ENCODE assay signal across 14 mouse cellular contexts in genomic region chr4:129966201-129966600, GRCm38 (mm10). TPM values are rescaled to one million over a fixed set of nuclear protein-coding genes. Genes with fewer than 3 reads are reported as not detected.
DNase-seq lines count a peak whose midpoint lies in the region; ATAC-seq lines count a peak whose summit lies in the region.
"Had no signal": no experiment of that assay in that cellular context is flagged by ENCODE, and none has a peak within 500 bp of the region (broad histone marks: within the 10 kb centered on the region; RNA-seq: fewer than 3 reads in every experiment).

No protein-coding gene starts in this region.

- peaks cover 51% of the 10 kb centered on the region for H3K27me3 ChIP-seq in heart, embryonic 13.5 days (replicated peaks)
- H3K27me3 ChIP-seq in hindbrain, embryonic 11.5 days (ENCODE audit: control insufficient read depth, insufficient read depth, low read length), result no peaks in the 10 kb centered on the region
- no peaks in the 10 kb centered on the region for H3K27me3 ChIP-seq in midbrain, embryonic 15.5 days (replicated peaks)
- H3K27me3 ChIP-seq in limb, embryonic 10.5 days (ENCODE audit: low read depth, poor library complexity, severe bottlenecking), result peaks cover 48% of the 10 kb centered on the region

- DNase-seq in heart, adult 8-10 months (ENCODE audit: low spot score), result no peak
- DNase-seq in ZHBTc4 (ENCODE audit: low read depth, low spot score), result peak; percentile 89
- DNase-seq in hindbrain, embryonic 11.5 days (ENCODE audit: low spot score), result peak; percentile 61
- no peak for DNase-seq in natural killer cell, adult 2 months (ENCODE audit: low spot score in 2 of 2)
- no peak for DNase-seq in urinary bladder, postnatal 4 days (ENCODE audit: low spot score in 2 of 2)
- DNase-seq in limb, embryonic 10.5 days (ENCODE audit: low spot score), result no peak
- DNase-seq: cerebellum, adult 8-10 months; lung, adult 2 months; thymus, adult 18-20 months had no signal

- peaks cover 38% of the 10 kb centered on the region for H3K4me1 ChIP-seq in heart, embryonic 13.5 days
- peaks cover 17% of the 10 kb centered on the region for H3K4me1 ChIP-seq in hindbrain, embryonic 11.5 days (replicated peaks; ENCODE audit: control insufficient read depth, insufficient read depth, low read length)
- H3K4me1 ChIP-seq in midbrain, embryonic 15.5 days, result peaks cover 38% of the 10 kb centered on the region
- H3K4me1 ChIP-seq in limb, embryonic 10.5 days, result peaks cover 32% of the 10 kb centered on the region

- no peak for ATAC-seq in heart, embryonic 13.5 days (ENCODE audit: extremely low read depth, insufficient number of reproducible peaks, low FRiP score, low TSS enrichment)
- peak; percentile 31; the same call in 1 of the 2 replicates for ATAC-seq in hindbrain, embryonic 11.5 days (ENCODE audit: low FRiP score)
- ATAC-seq in midbrain, embryonic 15.5 days (replicated peaks), result peak; percentile 34; the same call in 1 of the 2 replicates
- ATAC-seq: intestine, embryonic 16.5 days had no signal

- no peak overlapping the region for H3K4me2 ChIP-seq in heart, embryonic 13.5 days
- 0 out of 2 replicates have a peak overlapping the region, but pooled peaks have one; percentile 8 for H3K4me2 ChIP-seq in hindbrain, embryonic 11.5 days (replicated peaks; ENCODE audit: low read depth, low read length)
- H3K4me2 ChIP-seq in midbrain, embryonic 15.5 days, result peak overlapping the region; percentile 22; the same call in 1 of the 2 replicates
- H3K4me2 ChIP-seq: embryonic facial prominence, embryonic 12.5 days had no signal

- H3K27ac ChIP-seq in heart, embryonic 13.5 days (replicated peaks), result no peak overlapping the region
- peak overlapping the region; percentile 65 for H3K27ac ChIP-seq in hindbrain, embryonic 11.5 days (ENCODE audit: low read depth, low read length)
- peak overlapping the region; percentile 84 for H3K27ac ChIP-seq in midbrain, embryonic 15.5 days
- H3K27ac ChIP-seq in limb, embryonic 10.5 days, result no peak overlapping the region
- H3K27ac ChIP-seq: embryonic facial prominence, embryonic 12.5 days had no signal

- H3K9ac ChIP-seq in heart, embryonic 13.5 days, result peak overlapping the region; percentile 14; the same call in 1 of the 2 replicates
- 0 out of 2 replicates have a peak overlapping the region, but pooled peaks have one; percentile 17 for H3K9ac ChIP-seq in hindbrain, embryonic 11.5 days (ENCODE audit: low read depth, low read length)
- no peak overlapping the region for H3K9ac ChIP-seq in midbrain, embryonic 15.5 days
- H3K9ac ChIP-seq: embryonic facial prominence, embryonic 12.5 days had no signal

- WGBS in heart, embryonic 13.5 days, result 42% methylated on average over 10 of the region's 10 CpGs
- 15% methylated on average over 10 of the region's 10 CpGs for WGBS in hindbrain, embryonic 11.5 days
- WGBS in midbrain, embryonic 15.5 days, result 10% methylated on average over 10 of the region's 10 CpGs
- 33% methylated on average over 10 of the region's 10 CpGs for WGBS in limb, embryonic 10.5 days

- H3K4me3 ChIP-seq in heart, embryonic 13.5 days, result no peak overlapping the region
- no peak overlapping the region for H3K4me3 ChIP-seq in hindbrain, embryonic 11.5 days (ENCODE audit: low read depth, low read length)
- no peak overlapping the region for H3K4me3 ChIP-seq in midbrain, embryonic 15.5 days
- no peak overlapping the region for H3K4me3 ChIP-seq in limb, embryonic 10.5 days
- H3K4me3 ChIP-seq: embryonic facial prominence, embryonic 12.5 days had no signal

- H3K36me3 ChIP-seq in heart, embryonic 13.5 days, result no peaks in the 10 kb centered on the region
- no peaks in the 10 kb centered on the region for H3K36me3 ChIP-seq in hindbrain, embryonic 11.5 days (ENCODE audit: control insufficient read depth, insufficient read depth, low read length)
- no peaks in the 10 kb centered on the region for H3K36me3 ChIP-seq in midbrain, embryonic 15.5 days (replicated peaks)
- H3K36me3 ChIP-seq in limb, embryonic 10.5 days, result no peaks in the 10 kb centered on the region
- H3K36me3 ChIP-seq: embryonic facial prominence, embryonic 12.5 days had no signal

- H3K9me3 ChIP-seq in heart, embryonic 13.5 days, result no peaks in the 10 kb centered on the region
- H3K9me3 ChIP-seq in hindbrain, embryonic 11.5 days (ENCODE audit: control insufficient read depth, low read length), result no peaks in the 10 kb centered on the region
- H3K9me3 ChIP-seq in midbrain, embryonic 15.5 days, result no peaks in the 10 kb centered on the region
- H3K9me3 ChIP-seq in limb, embryonic 10.5 days (replicated peaks), result no peaks in the 10 kb centered on the region
- H3K9me3 ChIP-seq: embryonic facial prominence, embryonic 12.5 days had no signal

RNA-seq across cellular contexts. Expression of gene Adgrb2, which starts 18.5 kb away (rescaled TPM):
- polyA plus RNA-seq in heart, embryonic 13.5 days (2015; fragmentation: Nextera tagmentation; extraction: Ambion mirVana), result 1.4 and 1.6 TPM in 2 replicates
- 1 to 10 TPM; 1.7 to 2.3 (median 1.9) TPM for total RNA-seq in heart, adult 8-10 months (2022)
- polyA plus RNA-seq in hindbrain, embryonic 11.5 days (2014; fragmentation: Nextera tagmentation; extraction: Ambion mirVana), result 4.5 and 6.3 TPM in 2 replicates
- 19.4 and 23.6 TPM in 2 replicates for polyA plus RNA-seq in midbrain, embryonic 15.5 days (2015; fragmentation: Nextera tagmentation; extraction: Ambion mirVana)
- polyA plus RNA-seq in limb, embryonic 10.5 days (2016; fragmentation: Nextera tagmentation; extraction: Ambion mirVana), result 0.45 and 0.84 TPM in 2 replicates

RNA-seq across cellular contexts. Expression of gene Spocd1, which starts 37.2 kb away (rescaled TPM):
- polyA plus RNA-seq in heart, embryonic 13.5 days (2015; fragmentation: Nextera tagmentation; extraction: Ambion mirVana), result 0.19 and 0.34 TPM in 2 replicates
- total RNA-seq in heart, adult 8-10 months (2022), result under 1 TPM in 1 of 4 experiments, not detected in 3; 0.09 TPM
- polyA plus RNA-seq in hindbrain, embryonic 11.5 days (2014; fragmentation: Nextera tagmentation; extraction: Ambion mirVana), result 0.08 TPM in 1 of 2 replicates, not detected in the other
- polyA plus RNA-seq in midbrain, embryonic 15.5 days (2015; fragmentation: Nextera tagmentation; extraction: Ambion mirVana), result not detected in 2 replicates
- 0.06 TPM in 1 of 2 replicates, not detected in the other for polyA plus RNA-seq in limb, embryonic 10.5 days (2016; fragmentation: Nextera tagmentation; extraction: Ambion mirVana)
- polyA plus RNA-seq: intestine, embryonic 16.5 days; limb, embryonic 11.5 days; lung, adult 2 months had no signal

Comparison
In these comparisons a context has a peak if more than half of its experiments do, and no peak if none do; other contexts are left out.
1. H3K27ac ChIP-seq: peak in hindbrain, embryonic 11.5 days (single experiment) and midbrain, embryonic 15.5 days (single experiment); none in heart, embryonic 13.5 days (single experiment) and limb, embryonic 10.5 days (single experiment).
2. DNase-seq: peak in ZHBTc4 (single experiment) and hindbrain, embryonic 11.5 days (single experiment); none in heart, adult 8-10 months (single experiment), natural killer cell, adult 2 months (0 of 2), urinary bladder, postnatal 4 days (0 of 2) and limb, embryonic 10.5 days (single experiment).